ENCODE assay signal across 8 mouse cellular contexts in genomic region chr6:17464281-17465025, GRCm38 (mm10). TPM values are rescaled to one million over a fixed set of nuclear protein-coding genes. Genes with fewer than 3 reads are reported as not detected.
DNase-seq lines count a peak whose midpoint lies in the region; ATAC-seq and TF ChIP-seq lines count a peak whose summit lies in the region.

No protein-coding gene starts in this region.

- H3K9me3 ChIP-seq in lung, embryonic 14.5 days (ENCODE audit: low read depth, low read length): no peaks in the 10 kb centered on the region
- H3K9me3 ChIP-seq in embryonic facial prominence, embryonic 13.5 days: no peaks in the 10 kb centered on the region

- DNase-seq in lung, embryonic 14.5 days: peak; percentile 26
- no peak for DNase-seq in lung, postnatal 10 days
- DNase-seq in kidney, adult 11 months: peak; percentile 61
- peak; percentile 26 for DNase-seq in lung, postnatal 36 days
- DNase-seq in yolk sac, embryonic 10.5 days (ENCODE audit: low spot score): no peak
- no peak for DNase-seq in adrenal gland, adult 8-10 months
- DNase-seq in gastrocnemius, postnatal 14 days: no peak

- TF ChIP-seq CTCF in lung, embryonic 14.5 days (IDR thresholded peaks at IDR 0.05; ENCODE audit: low read depth): no peak

- H3K9ac ChIP-seq in lung, embryonic 14.5 days: peak overlapping the region; percentile 67
- peak overlapping the region; percentile 75 for H3K9ac ChIP-seq in embryonic facial prominence, embryonic 13.5 days

- no peaks in the 10 kb centered on the region for H3K4me1 ChIP-seq in lung, embryonic 14.5 days (ENCODE audit: insufficient read depth)
- no peaks in the 10 kb centered on the region for H3K4me1 ChIP-seq in embryonic facial prominence, embryonic 13.5 days

- no peaks in the 10 kb centered on the region for H3K36me3 ChIP-seq in lung, embryonic 14.5 days (ENCODE audit: insufficient read depth)
- H3K36me3 ChIP-seq in embryonic facial prominence, embryonic 13.5 days: no peaks in the 10 kb centered on the region

- intact Hi-C loops in gastrocnemius, postnatal 14 days (cut with DNase I; ENCODE audit: low total_unique reads): loop anchor here (5.0 kb wide), 1 partner anchor 118 kb away; no protein-coding TSS in a partner anchor

- 4% methylated on average over 15 of the region's 15 CpGs for WGBS in lung, embryonic 14.5 days
- WGBS in embryonic facial prominence, embryonic 13.5 days: 12% methylated on average over 15 of the region's 15 CpGs

- peak; percentile 55 for ATAC-seq in lung, embryonic 14.5 days (ENCODE audit: insufficient read depth)
- no peak; the same call in 1 of the 2 replicates for ATAC-seq in embryonic facial prominence, embryonic 13.5 days (ENCODE audit: insufficient number of reproducible peaks, insufficient read depth, low FRiP score, low TSS enrichment, low read depth)

- 0 out of 2 replicates have a peak, but pooled peaks cover 5% of the 10 kb centered on the region for H3K27me3 ChIP-seq in lung, embryonic 14.5 days (ENCODE audit: insufficient read depth, low read length)
- peaks cover 35% of the 10 kb centered on the region for H3K27me3 ChIP-seq in embryonic facial prominence, embryonic 13.5 days

- H3K4me2 ChIP-seq in lung, embryonic 14.5 days: peak overlapping the region; percentile 94
- peak overlapping the region; percentile 94 for H3K4me2 ChIP-seq in embryonic facial prominence, embryonic 13.5 days

- H3K4me3 ChIP-seq in lung, embryonic 14.5 days (ENCODE audit: low read depth, low read length): peak overlapping the region; percentile 73
- peak overlapping the region; percentile 74 for H3K4me3 ChIP-seq in embryonic facial prominence, embryonic 13.5 days

- peak overlapping the region; percentile 54; the same call in 1 of the 2 replicates for H3K27ac ChIP-seq in lung, embryonic 14.5 days (ENCODE audit: low read depth)
- H3K27ac ChIP-seq in embryonic facial prominence, embryonic 13.5 days: no peak overlapping the region

RNA-seq across cellular contexts. Expression of gene Met, which starts 0.9 kb away (rescaled TPM):
- 10.7 and 12.5 TPM in 2 replicates for polyA plus RNA-seq in lung, embryonic 14.5 days (2014; fragmentation: Nextera tagmentation; extraction: Ambion mirVana)
- polyA plus RNA-seq in embryonic facial prominence, embryonic 13.5 days (2015; fragmentation: Nextera tagmentation; extraction: Ambion mirVana): 3.3 and 4.0 TPM in 2 replicates
- 1 to 10 TPM; 3.7 to 6.5 (median 5.5) TPM for total RNA-seq in adrenal gland, adult 8-10 months (2022)
- total RNA-seq in gastrocnemius, postnatal 14 days (2021): 10 to 100 TPM in 1 of 2 experiments, 1 to 10 TPM in 1; 7.5 to 10.9 TPM

Comparison
In these comparisons a context has a peak if more than half of its experiments do, and no peak if none do; other contexts are left out.
1. DNase-seq: peak in lung, embryonic 14.5 days (single experiment), kidney, adult 11 months (single experiment) and lung, postnatal 36 days (single experiment); none in lung, postnatal 10 days (single experiment), yolk sac, embryonic 10.5 days (single experiment), adrenal gland, adult 8-10 months (single experiment) and gastrocnemius, postnatal 14 days (single experiment).